Mouse (Mus musculus) cerebellum, adult 2 months (tissue): Measurements from ENCODE around the gene Ddx19b.

ENCODE experiments used
- CTCF ChIP-seq: fragments of 200-500 bp; IDR thresholded peaks from 2 replicates; pipeline ENCODE4 v1.5.1; 2011; ENCODE audit warnings: low read depth, mild to moderate bottlenecking, control low read depth, low read length, moderate library complexity, borderline replicate concordance; ENCODE audit not compliant: insufficient read depth
- POLR2A ChIP-seq: fragments of 200-500 bp; IDR thresholded peaks from 2 replicates; pipeline ENCODE4 v1.6.1; 2011; ENCODE audit warnings: low read length, control low read depth, borderline replicate concordance; ENCODE audit not compliant: insufficient read depth

DNA sequence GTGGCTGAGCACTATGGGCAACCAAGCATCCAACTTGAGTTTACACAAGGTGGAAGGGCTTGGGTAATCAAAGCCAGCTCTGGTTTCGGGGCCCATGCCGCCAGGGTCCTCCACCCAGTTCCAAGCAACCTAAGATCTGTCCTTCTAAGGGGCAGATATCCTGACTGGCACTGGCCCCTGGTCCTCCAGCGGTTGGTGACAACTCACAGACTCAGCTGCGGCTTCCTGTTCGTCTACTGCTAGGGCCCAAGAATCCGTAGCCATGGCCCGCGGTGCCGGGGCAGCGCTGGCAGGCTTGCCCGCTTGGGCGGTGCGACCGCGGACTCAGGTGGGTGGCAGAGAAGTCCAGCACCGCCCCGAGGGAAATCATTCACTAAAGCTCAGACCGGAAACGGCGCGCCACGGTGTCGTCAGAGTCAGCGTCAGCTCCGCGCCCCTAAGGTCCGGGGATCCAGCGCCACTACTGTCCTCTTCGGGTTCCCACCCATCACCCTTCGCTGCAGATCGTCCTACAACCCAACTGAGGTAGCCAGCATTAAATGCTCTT lies 4.1 kb downstream of the Ddx19b start:
- TF ChIP-seq POLR2A (peak; percentile 80; the same call in 1 of the 2 replicates), CTCF (no peak)
